Comparison of ENCODE assay signal across 12 mouse cellular contexts in the genomic region with DNA sequence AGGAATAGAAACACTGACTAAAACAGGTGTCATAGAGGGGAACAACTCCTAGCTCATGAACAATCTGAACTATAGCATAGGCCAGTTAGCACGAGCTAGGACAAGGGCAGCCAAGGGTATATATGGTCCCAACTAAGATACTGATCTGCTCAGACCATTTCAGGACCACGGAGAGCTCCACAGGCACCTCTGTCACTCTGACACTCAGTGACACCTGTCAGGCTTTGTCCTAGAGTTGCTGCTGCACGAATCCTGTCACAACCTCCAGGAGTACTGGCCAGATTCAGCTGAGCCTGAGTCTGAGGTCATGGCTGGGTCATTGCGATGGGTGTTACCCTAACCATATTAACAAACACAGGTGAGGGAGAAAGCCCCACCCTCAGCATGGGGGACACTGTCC. TPM values are rescaled to one million over a fixed set of nuclear protein-coding genes. Genes with fewer than 3 reads are reported as not detected.
DNase-seq lines count a peak whose midpoint lies in the region; ATAC-seq and TF ChIP-seq lines count a peak whose summit lies in the region.
"Had no signal": no experiment of that assay in that cellular context is flagged by ENCODE, and none has a peak within 500 bp of the region (broad histone marks: within the 10 kb centered on the region; RNA-seq: fewer than 3 reads in every experiment).

No protein-coding gene starts in this region.

- H3K4me2 ChIP-seq in kidney, postnatal 0 days (ENCODE audit: low read length): no peak overlapping the region
- H3K4me2 ChIP-seq: embryonic facial prominence, embryonic 15.5 days; liver, embryonic 15.5 days had no signal

- no peak overlapping the region for H3K27ac ChIP-seq in kidney, postnatal 0 days
- no peak overlapping the region for H3K27ac ChIP-seq in embryonic facial prominence, embryonic 10.5 days (replicated peaks)
- H3K27ac ChIP-seq: embryonic facial prominence, embryonic 15.5 days; liver, embryonic 15.5 days had no signal

- H3K4me3 ChIP-seq in kidney, postnatal 0 days (replicated peaks; ENCODE audit: low read depth, low read length): no peak overlapping the region
- no peak overlapping the region for H3K4me3 ChIP-seq in embryonic facial prominence, embryonic 10.5 days
- H3K4me3 ChIP-seq: embryonic facial prominence, embryonic 15.5 days; liver, embryonic 15.5 days had no signal

- TF ChIP-seq CTCF in kidney, postnatal 0 days (IDR thresholded peaks at IDR 0.05; ENCODE audit: low read depth): no peak

- no peaks in the 10 kb centered on the region for H3K9me3 ChIP-seq in kidney, postnatal 0 days (replicated peaks; ENCODE audit: low read length)
- no peaks in the 10 kb centered on the region for H3K9me3 ChIP-seq in embryonic facial prominence, embryonic 10.5 days
- H3K9me3 ChIP-seq: embryonic facial prominence, embryonic 15.5 days; liver, embryonic 15.5 days had no signal

- no peaks in the 10 kb centered on the region for H3K4me1 ChIP-seq in kidney, postnatal 0 days (replicated peaks; ENCODE audit: insufficient read depth, low read length)
- H3K4me1 ChIP-seq in embryonic facial prominence, embryonic 10.5 days: peaks cover 13% of the 10 kb centered on the region
- H3K4me1 ChIP-seq: liver, embryonic 15.5 days had no signal

- H3K9ac ChIP-seq in kidney, postnatal 0 days (ENCODE audit: low read depth, low read length): no peak overlapping the region
- H3K9ac ChIP-seq: embryonic facial prominence, embryonic 15.5 days; liver, embryonic 15.5 days had no signal

- 35% methylated on average over 4 of the region's 4 CpGs for WGBS in kidney, postnatal 0 days
- WGBS in embryonic facial prominence, embryonic 10.5 days: 36% methylated on average over 4 of the region's 4 CpGs

- no peaks in the 10 kb centered on the region for H3K36me3 ChIP-seq in kidney, postnatal 0 days (ENCODE audit: insufficient read depth, low read length)
- H3K36me3 ChIP-seq in embryonic facial prominence, embryonic 10.5 days (replicated peaks): peaks cover 13% of the 10 kb centered on the region
- H3K36me3 ChIP-seq: embryonic facial prominence, embryonic 15.5 days; liver, embryonic 15.5 days had no signal

- no peak for ATAC-seq in kidney, postnatal 0 days (replicated peaks; ENCODE audit: low FRiP score, low read depth)
- ATAC-seq in neutrophil, adult 5-6 weeks (ENCODE audit: extremely low read depth, insufficient number of reproducible peaks, low FRiP score, poor library complexity, severe bottlenecking): 0 out of 2 replicates have a peak, but pooled peaks have one; percentile 6
- ATAC-seq: activated CD4-positive, CD25-positive, alpha-beta regulatory T cell, adult 4 months had no signal

- H3K27me3 ChIP-seq in kidney, postnatal 0 days (ENCODE audit: insufficient read depth, low read length): no peaks in the 10 kb centered on the region
- H3K27me3 ChIP-seq in embryonic facial prominence, embryonic 10.5 days (replicated peaks; ENCODE audit: low read depth, poor library complexity, severe bottlenecking): no peaks in the 10 kb centered on the region
- H3K27me3 ChIP-seq: embryonic facial prominence, embryonic 15.5 days had no signal

- peak; percentile 34 for DNase-seq in kidney, postnatal 0 days (ENCODE audit: low spot score)
- no peak for DNase-seq in kidney, adult 8-10 months
- DNase-seq in ES-CJ7 (ENCODE audit: low read depth, low spot score): peak; percentile 64
- DNase-seq in embryonic facial prominence, embryonic 10.5 days (ENCODE audit: low spot score): peak; percentile 65
- no peak for DNase-seq in left cerebral cortex, adult 9 months (ENCODE audit: low spot score in 2 of 2)
- DNase-seq in right cerebral cortex, adult 18-20 months: no peak
- no peak for DNase-seq in urinary bladder, adult 2 months (ENCODE audit: low spot score)

RNA-seq across cellular contexts. Expression of a gene that starts 29.9 kb away (rescaled TPM):
- polyA plus RNA-seq in kidney, postnatal 0 days (2015; fragmentation: Nextera tagmentation; extraction: Ambion mirVana): 6.7 and 7.4 TPM in 2 replicates
- polyA plus RNA-seq in embryonic facial prominence, embryonic 10.5 days (2016; fragmentation: Nextera tagmentation; extraction: Ambion mirVana): 6.3 and 7.6 TPM in 2 replicates
- total RNA-seq in neutrophil, adult 5-6 weeks (2017): 0.12 and 0.23 TPM in 2 replicates
- polyA plus RNA-seq in urinary bladder, adult 2 months (2012; rRNA removed): 62.9 and 73.1 TPM in 2 replicates

RNA-seq across cellular contexts. Expression of a gene that starts 30.4 kb away (rescaled TPM):
- polyA plus RNA-seq in kidney, postnatal 0 days (2015; fragmentation: Nextera tagmentation; extraction: Ambion mirVana): 19.9 and 20.5 TPM in 2 replicates
- 44.4 and 44.5 TPM in 2 replicates for polyA plus RNA-seq in embryonic facial prominence, embryonic 10.5 days (2016; fragmentation: Nextera tagmentation; extraction: Ambion mirVana)
- total RNA-seq in neutrophil, adult 5-6 weeks (2017): 36.0 and 37.5 TPM in 2 replicates
- 10.6 and 15.1 TPM in 2 replicates for polyA plus RNA-seq in urinary bladder, adult 2 months (2012; rRNA removed)

RNA-seq across cellular contexts. Expression of a gene that starts 32.2 kb away (rescaled TPM):
- polyA plus RNA-seq in kidney, postnatal 0 days (2015; fragmentation: Nextera tagmentation; extraction: Ambion mirVana): not detected in 2 replicates
- not detected in 2 replicates for polyA plus RNA-seq in embryonic facial prominence, embryonic 10.5 days (2016; fragmentation: Nextera tagmentation; extraction: Ambion mirVana)
- total RNA-seq in neutrophil, adult 5-6 weeks (2017): not detected in 2 replicates
- not detected in 2 replicates for polyA plus RNA-seq in urinary bladder, adult 2 months (2012; rRNA removed)
- polyA plus RNA-seq: activated CD4-positive, CD25-positive, alpha-beta regulatory T cell, adult 4 months; embryonic facial prominence, embryonic 15.5 days; liver, embryonic 15.5 days; neural tube, embryonic 11.5 days had no signal

RNA-seq across cellular contexts. Expression of a gene that starts 51.6 kb away (rescaled TPM):
- polyA plus RNA-seq in kidney, postnatal 0 days (2015; fragmentation: Nextera tagmentation; extraction: Ambion mirVana): 116 and 118 TPM in 2 replicates
- polyA plus RNA-seq in embryonic facial prominence, embryonic 10.5 days (2016; fragmentation: Nextera tagmentation; extraction: Ambion mirVana): 104 and 111 TPM in 2 replicates
- total RNA-seq in neutrophil, adult 5-6 weeks (2017): 367 and 386 TPM in 2 replicates
- polyA plus RNA-seq in urinary bladder, adult 2 months (2012; rRNA removed): 211 and 346 TPM in 2 replicates

Comparison
In these comparisons a context has a peak if more than half of its experiments do, and no peak if none do; other contexts are left out.
1. DNase-seq: peak in kidney, postnatal 0 days (single experiment), ES-CJ7 (single experiment) and embryonic facial prominence, embryonic 10.5 days (single experiment); none in kidney, adult 8-10 months (0 of 2), left cerebral cortex, adult 9 months (0 of 2), right cerebral cortex, adult 18-20 months (single experiment) and urinary bladder, adult 2 months (single experiment).